Mouse (Mus musculus): ENCODE measurements around the gene Alkbh7. TPM values are rescaled to one million over a fixed set of nuclear protein-coding genes. Genes with fewer than 3 reads are reported as not detected.

Alkbh7 gene
- polyA plus RNA-seq (2015; fragmentation: Nextera tagmentation; extraction: Ambion mirVana), result 41.9 and 46.0 TPM in 2 replicates

- under 1% methylated on average over 38 of the region's 38 CpGs for WGBS
- Histone ChIP-seq H3K27me3 (no peaks in the 10 kb centered on the region), H3K9me3 (no peaks in the 10 kb centered on the region), H3K4me1 (replicated peaks) (peaks cover 22% of the 10 kb centered on the region), H3K27ac (peak within 1 kb of the TSS; percentile 88), H3K4me2 (peak within 1 kb of the TSS; percentile 73), H3K36me3 (peaks cover 76% of the 10 kb centered on the region), H3K9ac (peak within 1 kb of the TSS; percentile 73), H3K4me3 (peak within 1 kb of the TSS; percentile 72)
- ATAC-seq (ENCODE audit: low FRiP score), result peak; percentile 98
Measured at GRCm38 (mm10) chr17:56997029-56997667, at the start of gene Alkbh7. TSS of gene Alkbh7 (plus strand) at chr17:56997339.

- WGBS, result 14% methylated on average over 3 of the region's 3 CpGs
- no peak for ATAC-seq (ENCODE audit: low FRiP score)
- Histone ChIP-seq H3K4me1 (replicated peaks) (no peaks in the 10 kb centered on the region), H3K36me3 (no peaks in the 10 kb centered on the region), H3K9ac (no peak overlapping the region), H3K9me3 (peaks cover 3% of the 10 kb centered on the region; the same call in 1 of the 2 replicates), H3K27ac (no peak overlapping the region), H3K4me2 (no peak overlapping the region), H3K4me3 (no peak overlapping the region), H3K27me3 (0 out of 2 replicates have a peak, but pooled peaks cover 7% of the 10 kb centered on the region)
Measured at GRCm38 (mm10) chr17:56950915-56951314, 46.2 kb upstream of the Alkbh7 start.

GRCm38 (mm10) chr17:56952639-56953038, 44.5 kb upstream of the Alkbh7 start:
- H3K9ac ChIP-seq, result no peak overlapping the region
- no peak overlapping the region for H3K27ac ChIP-seq
- H3K9me3 ChIP-seq, result no peaks in the 10 kb centered on the region
- no peak overlapping the region for H3K4me2 ChIP-seq
- no peak for ATAC-seq (ENCODE audit: low FRiP score)
- no peaks in the 10 kb centered on the region for H3K36me3 ChIP-seq
- 0 out of 2 replicates have a peak, but pooled peaks cover 3% of the 10 kb centered on the region for H3K27me3 ChIP-seq
- H3K4me1 ChIP-seq (replicated peaks), result no peaks in the 10 kb centered on the region
- no peak overlapping the region for H3K4me3 ChIP-seq
- WGBS, result 88% methylated on average over 1 of the region's 1 CpGs

- no peak overlapping the region for H3K9ac ChIP-seq
- no peak overlapping the region for H3K4me3 ChIP-seq
- H3K27me3 ChIP-seq, result 0 out of 2 replicates have a peak, but pooled peaks cover 3% of the 10 kb centered on the region
- 87% methylated on average over 7 of the region's 7 CpGs for whole genome bisulfite sequencing
- H3K27ac ChIP-seq, result no peak overlapping the region
- H3K9me3 ChIP-seq, result no peaks in the 10 kb centered on the region
- no peak overlapping the region for H3K4me2 ChIP-seq
- no peaks in the 10 kb centered on the region for H3K4me1 ChIP-seq (replicated peaks)
- H3K36me3 ChIP-seq, result no peaks in the 10 kb centered on the region
- ATAC-seq (ENCODE audit: low FRiP score), result no peak
Measured at GRCm38 (mm10) chr17:56954871-56955270, 42.3 kb upstream of the Alkbh7 start.

GRCm38 (mm10) chr17:56957763-56958429, 39.2 kb upstream of the Alkbh7 start:
- no peak overlapping the region for H3K4me2 ChIP-seq
- ATAC-seq (ENCODE audit: low FRiP score), result no peak
- no peak overlapping the region for H3K9ac ChIP-seq
- no peaks in the 10 kb centered on the region for H3K9me3 ChIP-seq
- H3K27me3 ChIP-seq, result 0 out of 2 replicates have a peak, but pooled peaks cover 1% of the 10 kb centered on the region
- no peaks in the 10 kb centered on the region for H3K4me1 ChIP-seq (replicated peaks)
- WGBS, result 34% methylated on average over 11 of the region's 11 CpGs
- H3K36me3 ChIP-seq, result no peaks in the 10 kb centered on the region
- no peak overlapping the region for H3K4me3 ChIP-seq
- no peak overlapping the region for H3K27ac ChIP-seq

GRCm38 (mm10) chr17:56958667-56959066, 38.5 kb upstream of the Alkbh7 start:
- Histone ChIP-seq H3K4me1 (replicated peaks) (no peaks in the 10 kb centered on the region), H3K27me3 (no peaks in the 10 kb centered on the region), H3K4me3 (no peak overlapping the region), H3K36me3 (no peaks in the 10 kb centered on the region), H3K9ac (no peak overlapping the region), H3K4me2 (no peak overlapping the region), H3K9me3 (no peaks in the 10 kb centered on the region), H3K27ac (no peak overlapping the region)
- 81% methylated on average over 4 of the region's 4 CpGs for WGBS
- ATAC-seq (ENCODE audit: low FRiP score), result no peak

GRCm38 (mm10) chr17:56961880-56962279, 35.3 kb upstream of the Alkbh7 start:
- H3K9me3 ChIP-seq, result no peaks in the 10 kb centered on the region
- no peaks in the 10 kb centered on the region for H3K36me3 ChIP-seq
- H3K4me2 ChIP-seq, result no peak overlapping the region
- WGBS, result 95% methylated on average over 4 of the region's 4 CpGs
- no peaks in the 10 kb centered on the region for H3K4me1 ChIP-seq (replicated peaks)
- H3K27me3 ChIP-seq, result no peaks in the 10 kb centered on the region
- no peak overlapping the region for H3K9ac ChIP-seq
- H3K4me3 ChIP-seq, result no peak overlapping the region
- H3K27ac ChIP-seq, result no peak overlapping the region
- ATAC-seq (ENCODE audit: low FRiP score), result no peak

- H3K36me3 ChIP-seq, result no peaks in the 10 kb centered on the region
- H3K27ac ChIP-seq, result no peak overlapping the region
- WGBS, result 86% methylated on average over 5 of the region's 5 CpGs
- ATAC-seq (ENCODE audit: low FRiP score), result no peak
- no peaks in the 10 kb centered on the region for H3K4me1 ChIP-seq (replicated peaks)
- H3K9ac ChIP-seq, result no peak overlapping the region
- no peaks in the 10 kb centered on the region for H3K27me3 ChIP-seq
- H3K4me2 ChIP-seq, result no peak overlapping the region
- H3K4me3 ChIP-seq, result no peak overlapping the region
- no peaks in the 10 kb centered on the region for H3K9me3 ChIP-seq
Measured at GRCm38 (mm10) chr17:56962642-56963405, 34.3 kb upstream of the Alkbh7 start.

GRCm38 (mm10) chr17:56963646-56964045, 33.5 kb upstream of the Alkbh7 start:
- Histone ChIP-seq H3K4me3 (no peak overlapping the region), H3K36me3 (no peaks in the 10 kb centered on the region), H3K4me1 (replicated peaks) (no peaks in the 10 kb centered on the region), H3K4me2 (no peak overlapping the region), H3K27me3 (no peaks in the 10 kb centered on the region), H3K9me3 (no peaks in the 10 kb centered on the region), H3K9ac (no peak overlapping the region), H3K27ac (no peak overlapping the region)
- 83% methylated on average over 6 of the region's 6 CpGs for WGBS
- no peak for ATAC-seq (ENCODE audit: low FRiP score)

- no peaks in the 10 kb centered on the region for H3K36me3 ChIP-seq
- H3K27ac ChIP-seq, result no peak overlapping the region
- no peak overlapping the region for H3K4me2 ChIP-seq
- no peak for ATAC-seq (ENCODE audit: low FRiP score)
- no peaks in the 10 kb centered on the region for H3K27me3 ChIP-seq
- no peaks in the 10 kb centered on the region for H3K9me3 ChIP-seq
- H3K9ac ChIP-seq, result no peak overlapping the region
- WGBS, result 74% methylated on average over 3 of the region's 3 CpGs
- no peaks in the 10 kb centered on the region for H3K4me1 ChIP-seq (replicated peaks)
- H3K4me3 ChIP-seq, result no peak overlapping the region
Measured at GRCm38 (mm10) chr17:56969321-56969720, 27.8 kb upstream of the Alkbh7 start.

- no peak overlapping the region for H3K9ac ChIP-seq
- H3K9me3 ChIP-seq, result no peaks in the 10 kb centered on the region
- no peaks in the 10 kb centered on the region for H3K4me1 ChIP-seq (replicated peaks)
- H3K27me3 ChIP-seq, result no peaks in the 10 kb centered on the region
- no peak overlapping the region for H3K4me3 ChIP-seq
- 69% methylated on average over 5 of the region's 5 CpGs for WGBS
- H3K27ac ChIP-seq, result no peak overlapping the region
- ATAC-seq (ENCODE audit: low FRiP score), result no peak
- H3K4me2 ChIP-seq, result no peak overlapping the region
- no peaks in the 10 kb centered on the region for H3K36me3 ChIP-seq
Measured at GRCm38 (mm10) chr17:56970081-56970480, 27.1 kb upstream of the Alkbh7 start.

GRCm38 (mm10) chr17:56973956-56974707, 23.0 kb upstream of the Alkbh7 start:
- no peaks in the 10 kb centered on the region for H3K36me3 ChIP-seq
- no peak overlapping the region for H3K27ac ChIP-seq
- H3K9ac ChIP-seq, result no peak overlapping the region
- no peaks in the 10 kb centered on the region for H3K4me1 ChIP-seq (replicated peaks)
- no peaks in the 10 kb centered on the region for H3K27me3 ChIP-seq
- no peak overlapping the region for H3K4me2 ChIP-seq
- no peak for ATAC-seq (ENCODE audit: low FRiP score)
- 66% methylated on average over 13 of the region's 14 CpGs for WGBS
- H3K9me3 ChIP-seq, result no peaks in the 10 kb centered on the region
- no peak overlapping the region for H3K4me3 ChIP-seq

Measured in hindbrain, embryonic 13.5 days (tissue).